Mouse (Mus musculus) regulatory T cell (primary cell): ENCODE data around the gene Ctsw.

Experiments
- in situ Hi-C: fragments of 300-600 bp; cut with MboI, MseI; formaldehyde crosslinking; loops from one replicate; pipeline ENCODE4 v1.15.1; 2025; ENCODE audit warnings: high pct_unique_total_duplicates

The Ctsw gene

DNA sequence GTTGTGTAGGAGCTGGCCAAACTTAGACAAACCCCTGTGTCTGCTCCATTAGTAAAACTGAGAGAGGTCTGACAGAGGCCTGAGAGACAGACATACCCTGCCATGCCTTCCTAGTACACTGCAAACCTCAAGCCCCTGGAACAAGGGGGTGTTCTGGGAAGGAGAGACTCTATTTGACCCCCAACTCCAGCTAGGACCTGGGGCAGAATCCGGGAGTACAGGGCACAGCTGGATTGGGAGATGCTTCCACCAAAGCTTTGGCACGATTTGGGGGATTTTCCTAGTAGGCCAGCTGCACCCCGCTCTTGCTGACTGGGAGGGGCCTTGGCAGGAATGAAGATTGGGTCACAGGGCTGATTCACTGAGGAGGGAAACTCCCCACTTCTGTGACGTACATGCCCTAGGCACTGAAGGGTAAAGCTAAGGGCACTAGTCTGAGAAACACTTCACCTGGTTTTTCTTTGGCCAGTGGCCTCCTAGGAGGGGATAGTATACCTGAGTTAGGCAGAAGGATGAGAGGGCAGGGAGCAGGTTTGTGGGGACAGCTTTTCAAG, 36.3 kb downstream of the Ctsw start:
- in situ Hi-C loops, result no loop called here

DNA sequence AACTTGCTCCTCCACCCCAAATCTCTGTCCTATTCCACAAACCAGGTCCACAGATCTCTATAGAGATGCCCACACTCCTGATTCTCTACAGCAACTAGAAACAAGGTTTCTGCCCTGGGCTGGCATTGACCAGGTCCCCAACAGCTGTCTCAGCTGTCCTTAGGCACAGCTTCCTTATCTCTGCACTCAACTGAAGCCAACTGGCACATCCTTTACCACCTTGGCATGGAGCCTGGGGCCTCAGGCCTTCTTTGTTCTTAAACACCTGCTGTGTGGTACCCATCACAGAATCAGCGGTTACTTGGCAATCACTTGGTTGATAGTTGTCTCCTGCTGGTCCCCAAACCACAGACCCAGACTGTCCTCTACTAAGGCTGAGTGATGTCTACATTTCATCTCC, 37.9 kb downstream of the Ctsw start:
- in situ Hi-C loops, result no loop called here

DNA sequence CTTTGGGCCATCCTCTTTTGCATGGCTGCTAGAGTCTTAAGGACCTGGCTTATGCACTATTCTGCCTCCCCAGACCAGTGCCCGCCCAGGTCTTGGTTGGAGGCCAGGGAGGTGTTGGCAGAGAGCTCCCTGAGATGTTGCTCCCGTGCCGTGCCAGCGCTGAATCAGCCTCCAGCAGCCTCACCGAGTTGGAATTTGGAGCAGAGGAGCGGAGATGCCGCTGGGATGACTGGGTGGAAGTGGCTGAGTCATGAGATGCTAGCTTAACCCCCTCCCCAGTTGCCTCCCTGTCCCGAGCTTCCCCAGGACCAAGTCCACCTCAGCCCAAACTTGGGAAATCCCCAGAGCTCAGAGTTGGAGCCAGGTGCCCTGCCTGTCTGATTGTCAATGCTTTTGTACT, 38.5 kb downstream of the Ctsw start:
- in situ Hi-C loops, result no loop called here

DNA sequence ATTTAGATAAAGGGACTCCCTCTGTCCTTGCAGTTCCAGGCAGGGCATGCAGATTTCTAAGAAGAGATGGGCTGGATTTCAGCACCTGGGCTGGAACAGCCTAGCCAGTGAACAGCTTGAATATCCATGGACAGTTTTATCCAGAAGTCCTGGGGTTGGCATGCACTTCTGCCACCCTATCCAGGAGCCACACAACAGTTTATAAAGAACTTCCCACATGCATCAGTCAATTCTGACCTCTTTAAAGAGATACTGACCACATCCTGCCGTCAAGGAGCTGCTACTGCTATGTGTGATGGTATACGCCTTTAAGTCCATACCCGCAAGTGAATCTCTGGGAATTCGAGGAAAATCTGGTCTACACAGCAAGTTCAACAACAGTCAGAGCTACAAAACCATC, 39.1 kb downstream of the Ctsw start:
- in situ Hi-C loops, result no loop called here

DNA sequence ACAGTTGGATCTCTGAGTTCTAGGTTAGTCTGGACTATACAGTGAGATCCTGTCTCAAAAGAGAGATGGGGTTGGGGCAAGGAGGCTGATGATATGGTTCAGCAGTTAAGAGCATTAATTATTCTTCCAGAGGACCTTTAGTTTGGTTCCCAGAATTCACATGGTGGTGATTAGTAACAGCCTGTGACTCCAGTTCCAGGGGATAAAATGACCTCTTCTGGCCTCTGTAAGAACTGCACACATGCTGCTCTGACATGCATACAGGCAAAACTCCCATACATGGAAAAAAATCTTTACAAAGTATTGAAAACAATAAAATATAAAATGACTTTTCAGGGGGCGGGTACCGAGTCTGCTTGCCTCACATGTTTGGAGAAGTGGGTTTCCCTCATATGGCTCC, 40.2 kb downstream of the Ctsw start:
- in situ Hi-C loops, result no loop called here

DNA sequence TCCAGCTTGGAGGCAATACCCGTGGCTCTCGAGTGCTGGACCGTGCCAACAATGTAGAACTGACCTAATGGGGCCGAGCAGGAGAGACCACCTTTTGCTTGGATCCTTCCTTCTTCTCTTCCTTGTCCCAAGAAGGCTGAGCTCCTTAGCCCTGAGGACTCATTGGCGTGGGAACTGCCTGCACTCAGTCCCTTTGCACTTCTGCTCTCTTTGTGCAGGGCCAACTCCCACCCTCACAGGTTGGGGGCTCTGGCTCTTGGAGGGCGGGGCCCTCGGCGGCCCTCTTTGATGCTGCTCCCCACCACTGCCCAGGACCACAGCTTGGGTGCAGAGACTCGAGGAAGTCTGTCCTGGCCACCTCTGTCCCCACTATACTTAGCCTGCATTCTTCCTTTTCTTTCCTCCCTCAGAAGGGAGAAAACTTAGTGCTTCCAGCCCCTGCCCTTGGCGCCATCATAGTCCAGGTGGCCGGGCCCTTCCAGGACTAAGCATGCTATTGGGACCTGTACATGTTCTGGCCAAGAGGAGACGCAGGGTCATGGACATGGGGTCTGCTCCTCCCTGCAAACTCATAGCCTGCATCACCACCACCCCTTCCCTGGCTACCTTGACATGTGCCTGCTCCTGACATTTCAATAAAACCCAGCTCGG, 41.5 kb downstream of the Ctsw start:
- in situ Hi-C loops, result no loop called here

DNA sequence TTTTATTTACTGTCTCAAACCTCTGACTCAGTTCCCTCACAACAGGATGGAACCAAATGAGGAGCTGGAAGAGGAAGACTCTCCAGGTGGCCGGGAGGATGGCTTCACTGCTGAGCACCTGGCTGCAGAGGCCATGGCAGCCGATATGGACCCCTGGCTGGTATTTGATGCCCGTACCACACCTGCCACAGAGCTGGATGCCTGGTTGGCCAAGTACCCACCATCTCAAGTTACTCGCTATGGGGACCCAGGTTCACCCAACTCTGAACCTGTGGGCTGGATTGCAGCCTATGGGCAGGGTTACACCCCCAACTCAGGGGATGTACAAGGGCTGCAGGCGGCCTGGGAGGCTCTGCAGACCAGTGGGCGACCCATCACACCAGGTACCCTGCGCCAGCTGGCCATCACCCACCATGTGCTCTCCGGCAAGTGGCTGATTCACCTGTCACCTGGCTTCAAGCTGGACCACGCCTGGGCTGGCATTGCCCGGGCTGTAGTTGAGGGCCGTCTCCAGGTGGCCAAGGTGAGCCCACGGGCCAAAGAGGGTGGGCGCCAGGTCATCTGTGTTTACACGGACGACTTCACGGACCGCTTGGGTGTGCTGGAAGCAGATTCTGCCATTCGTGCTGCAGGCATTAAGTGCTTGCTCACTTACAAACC, 42.3 kb downstream of the Ctsw start:
- in situ Hi-C loops, result no loop called here

DNA sequence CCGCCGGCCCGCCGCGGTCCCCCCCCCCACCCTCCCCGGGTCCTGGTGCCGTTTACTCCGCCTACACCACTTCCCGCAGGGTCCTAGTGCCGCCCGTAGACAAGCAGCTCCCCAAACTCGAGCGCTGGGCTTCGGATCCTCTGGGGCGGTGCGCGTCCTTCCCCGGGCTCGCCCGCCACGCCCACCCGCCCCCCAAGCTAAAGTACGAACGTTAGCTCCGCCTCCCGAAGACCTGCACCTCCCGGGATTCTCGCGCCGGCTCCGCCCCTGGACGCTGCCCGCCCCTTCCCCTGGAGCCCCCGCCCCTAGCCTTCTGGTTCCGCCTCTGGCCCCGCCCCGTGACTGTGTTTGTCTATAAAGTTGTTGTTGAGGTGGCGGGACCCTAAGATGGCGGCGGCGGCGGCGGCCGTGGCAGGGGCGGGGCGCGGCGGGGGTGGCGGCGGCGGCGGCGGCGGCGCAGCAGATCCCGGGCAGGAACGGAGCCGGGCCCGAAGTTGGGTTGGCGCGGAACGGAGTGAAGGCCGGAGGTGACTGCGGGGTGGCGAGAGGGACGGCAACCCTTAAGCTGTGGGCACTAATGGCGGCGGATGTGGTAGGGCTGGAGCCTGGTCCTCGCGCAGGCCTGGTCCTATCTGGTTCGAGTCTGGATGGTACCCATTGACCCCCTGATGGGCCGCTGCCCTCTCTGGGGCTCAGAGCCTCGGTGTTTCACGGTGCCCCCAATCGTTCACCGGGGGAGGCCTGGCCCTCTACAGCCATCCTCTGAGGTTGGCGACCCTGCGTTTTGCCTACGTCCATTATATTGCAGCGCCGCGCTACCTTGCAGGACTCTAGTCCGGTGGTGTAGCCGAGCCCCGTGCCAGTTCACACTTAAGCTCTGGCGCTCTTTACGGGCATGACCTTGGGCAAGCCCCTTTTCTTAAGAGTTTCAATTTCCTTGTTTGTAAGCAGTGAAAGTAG, 43.2 kb downstream of the Ctsw start, which contains the start of the genes Drap1 and AI837181:
TSS of gene Drap1 (minus strand) at position 198 of the 960 bp plus-strand sequence.
TSS of gene AI837181 (plus strand) at position 363 of the 960 bp plus-strand sequence.
- in situ Hi-C loops, result no loop called here

DNA sequence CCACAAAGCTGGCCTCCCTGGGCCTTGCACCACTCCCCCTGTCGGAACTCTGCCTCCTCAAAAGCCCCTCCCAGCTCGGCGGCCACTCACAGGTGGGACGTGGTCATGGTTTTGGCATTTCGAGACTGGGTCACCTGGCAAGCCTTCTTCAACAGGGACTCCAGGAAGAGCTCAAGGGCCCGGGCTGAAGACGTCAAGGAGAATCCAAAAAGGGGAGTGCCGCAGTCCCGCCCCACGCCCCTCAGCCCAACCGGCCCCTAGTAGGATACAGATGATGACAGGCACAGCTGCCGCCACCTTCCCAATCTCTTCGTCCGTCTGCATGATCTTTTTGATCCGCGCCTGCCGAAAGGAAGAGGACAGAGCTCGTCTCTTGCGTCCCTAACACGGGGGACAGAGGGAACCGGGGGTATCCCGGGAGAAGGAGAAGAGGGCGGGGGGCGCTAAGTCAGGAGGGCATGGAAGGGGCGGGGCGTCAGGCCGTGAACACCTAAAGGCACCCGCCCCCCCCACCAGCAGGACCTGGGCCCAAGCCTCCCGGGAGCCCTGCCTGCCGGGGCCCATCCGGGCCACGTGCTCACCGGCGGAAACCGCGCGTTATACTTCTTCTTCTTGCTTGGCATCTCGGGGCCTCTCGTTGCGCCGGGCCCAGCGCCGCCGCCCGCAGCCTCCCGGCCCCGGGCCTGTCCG, 44.1 kb downstream of the Ctsw start:
- in situ Hi-C loops, result no loop called here

DNA sequence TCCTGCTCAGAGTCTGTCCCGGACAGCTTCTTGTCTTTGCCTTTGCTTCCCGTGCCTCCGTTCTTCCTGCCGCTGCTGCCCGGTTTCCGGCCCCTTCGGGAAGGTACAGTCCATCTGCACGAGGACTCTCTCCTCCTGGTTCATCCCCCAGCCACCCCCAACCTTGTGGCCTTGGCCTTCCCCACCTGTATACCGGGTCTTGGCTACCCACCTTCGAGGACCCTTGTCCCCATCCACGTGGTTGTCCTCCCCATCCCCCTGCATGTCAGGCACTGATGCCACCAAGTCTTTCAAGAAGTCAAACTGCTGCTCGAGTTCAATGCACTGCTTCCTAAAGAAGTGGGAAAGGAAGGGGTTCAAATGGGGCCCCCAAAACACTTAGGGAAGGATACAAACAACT, 44.7 kb downstream of the Ctsw start:
- in situ Hi-C loops, result no loop called here

DNA sequence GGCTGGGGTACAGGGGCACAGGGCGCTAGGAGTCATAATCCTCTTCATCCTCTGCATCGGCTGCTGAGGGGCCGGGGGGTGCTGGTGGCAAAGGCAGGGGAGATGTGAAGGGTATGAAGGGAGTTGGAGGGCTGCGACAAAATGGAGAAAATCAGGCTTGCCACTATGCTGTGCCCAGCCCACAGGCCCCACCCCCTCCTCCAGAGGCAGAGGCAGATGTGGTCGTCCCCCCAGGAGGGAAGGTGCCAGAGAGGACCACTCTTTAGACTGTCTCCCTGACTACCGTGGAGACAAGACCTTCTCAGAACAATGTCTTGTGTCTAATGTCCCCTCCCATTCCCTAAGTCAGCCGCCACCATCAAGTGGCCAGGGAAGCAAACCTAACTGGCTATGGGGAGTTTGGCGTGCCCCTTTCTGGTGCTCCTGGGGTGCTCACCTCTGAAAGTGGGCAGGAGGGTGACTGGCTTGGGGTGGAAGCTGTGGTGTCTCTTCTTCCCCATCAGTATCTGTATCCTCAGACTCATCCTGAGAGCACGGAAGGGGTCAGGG, 45.3 kb downstream of the Ctsw start:
- in situ Hi-C loops, result no loop called here

DNA sequence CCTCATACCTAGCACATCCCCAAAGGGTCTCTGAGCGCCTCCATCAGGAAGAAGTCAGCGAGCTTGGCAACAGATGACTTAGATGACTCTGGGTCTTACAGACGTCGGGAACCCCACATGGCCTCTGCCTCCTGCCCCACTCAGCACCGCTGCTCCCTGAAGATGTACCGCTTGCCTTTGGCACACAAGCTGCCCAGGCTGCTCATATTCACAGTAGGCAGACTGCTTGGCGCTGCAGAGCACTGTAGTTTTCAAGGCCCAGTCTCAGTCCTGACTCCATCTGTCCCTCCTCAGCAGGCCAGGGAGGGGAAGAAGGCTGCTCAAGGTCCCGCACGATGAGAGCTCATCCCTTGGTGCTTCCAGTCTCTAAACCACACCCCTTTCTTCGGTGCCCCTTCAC, 46.0 kb downstream of the Ctsw start:
- in situ Hi-C loops, result no loop called here

DNA sequence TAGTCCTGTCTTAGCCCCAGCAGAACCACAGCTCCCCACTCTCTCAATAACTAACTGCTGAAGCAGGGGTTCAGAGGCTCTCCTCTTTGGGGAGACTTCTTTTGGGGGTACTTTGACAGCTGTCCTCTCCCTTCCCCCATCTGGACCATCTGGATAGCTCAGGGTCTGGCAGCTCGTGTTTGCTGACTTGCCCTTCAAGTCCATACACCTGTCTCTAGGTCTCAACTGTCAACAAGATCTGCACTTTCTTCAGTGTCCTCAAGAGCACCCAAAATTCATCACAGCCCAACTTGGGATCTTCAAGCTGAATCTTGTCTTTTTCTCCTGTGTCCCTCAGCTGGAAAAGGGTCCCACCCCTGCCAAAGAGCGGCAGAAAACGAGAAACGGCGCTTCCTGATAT, 46.5 kb downstream of the Ctsw start:
- in situ Hi-C loops, result no loop called here

DNA sequence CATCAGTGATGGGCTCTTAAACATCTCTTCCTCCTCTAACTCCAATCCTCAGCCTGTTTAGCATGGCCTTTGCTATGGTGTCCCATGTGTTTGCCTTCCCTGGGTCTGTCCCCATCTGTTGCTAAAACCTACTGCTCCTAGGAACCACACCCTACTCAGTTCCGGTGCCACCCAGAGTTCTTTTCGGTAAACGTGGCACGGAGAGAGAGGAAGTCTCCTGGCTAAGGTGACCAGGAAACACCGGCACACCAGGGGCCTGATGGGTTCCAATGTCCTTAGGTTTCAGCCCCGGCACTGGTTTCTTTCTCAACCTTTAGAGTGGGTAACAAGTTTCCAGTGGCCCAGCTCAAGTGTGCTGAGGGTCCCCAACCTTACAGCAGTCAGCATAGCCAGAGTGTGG, 47.7 kb downstream of the Ctsw start:
- in situ Hi-C loops, result no loop called here

DNA sequence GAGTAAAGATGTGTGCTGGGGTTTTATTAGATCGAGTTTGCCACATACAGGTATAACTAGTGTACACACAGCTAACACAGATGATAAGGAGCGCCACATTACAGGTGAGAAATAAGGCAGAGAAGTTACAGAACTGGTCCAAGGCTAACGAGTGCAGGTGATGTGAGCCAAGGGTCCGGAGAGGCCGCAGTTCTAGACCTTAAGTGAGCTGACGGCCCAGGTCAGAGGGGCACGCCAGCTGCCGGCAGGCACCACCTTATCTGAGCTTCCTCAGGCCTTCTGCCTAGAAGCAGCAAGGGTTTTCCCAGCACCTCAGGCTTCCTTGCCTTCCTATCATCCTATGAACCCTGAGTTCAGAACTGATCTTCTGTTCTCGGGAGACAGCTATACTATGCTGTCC, 48.7 kb downstream of the Ctsw start:
- in situ Hi-C loops, result no loop called here

DNA sequence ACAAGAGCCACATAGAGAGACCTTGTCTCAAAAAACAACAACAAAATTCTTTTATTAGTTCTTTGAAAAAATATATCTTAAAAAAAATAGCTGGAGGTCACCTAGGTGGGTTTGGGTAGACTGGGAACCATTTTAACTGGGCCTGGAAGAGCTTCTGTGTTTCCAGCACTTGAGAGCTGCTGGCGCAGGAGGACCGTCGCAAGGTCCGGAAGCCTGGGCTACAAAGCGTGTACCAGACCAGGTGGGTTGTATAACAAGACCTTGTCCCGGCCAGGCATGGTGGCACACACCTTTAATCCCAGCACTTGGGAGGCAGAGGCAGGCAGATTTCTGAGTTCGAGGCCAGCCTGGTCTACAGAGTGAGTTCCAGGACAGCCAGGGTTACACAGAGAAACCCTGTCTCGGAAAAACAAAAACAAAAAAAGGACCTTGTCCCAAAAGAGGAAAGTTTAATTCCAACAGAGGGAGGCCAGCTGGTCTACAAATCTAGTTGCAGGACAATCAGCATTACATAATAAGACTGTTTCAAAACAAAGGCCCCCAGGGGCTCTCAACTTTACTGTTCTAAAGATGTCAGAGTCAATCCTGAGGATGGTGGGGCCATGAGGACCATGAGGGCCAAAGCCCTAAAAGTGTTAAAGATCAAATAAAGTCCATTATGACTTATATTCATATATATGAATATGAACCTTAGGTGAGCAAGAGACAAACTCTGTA, 49.4 kb downstream of the Ctsw start:
- in situ Hi-C loops, result no loop called here
